Mouse (Mus musculus) E14TG2a.4 (cell line): ENCODE measurements at regions not wholly inside any gene's neighbourhood (a gene's known extent, or its start where the extent isn't known, plus 50 kb on each side); places are given as distances from the start of the nearest gene placed in this dataset.

ENCODE experiments used
- CTCF ChIP-seq: conservative IDR thresholded peaks from 2 replicates; pipeline ENCODE4 v1.5.1; 2014; ENCODE audit warnings: low read length
- NANOG ChIP-seq: IDR thresholded peaks from 2 replicates; pipeline ENCODE4 v1.6.1; 2014; ENCODE audit warnings: borderline replicate concordance, low read length, mixed read lengths
- POU5F1 ChIP-seq: IDR thresholded peaks from 2 replicates; pipeline ENCODE4 v1.6.1; 2014; ENCODE audit warnings: low read length, borderline replicate concordance

DNA sequence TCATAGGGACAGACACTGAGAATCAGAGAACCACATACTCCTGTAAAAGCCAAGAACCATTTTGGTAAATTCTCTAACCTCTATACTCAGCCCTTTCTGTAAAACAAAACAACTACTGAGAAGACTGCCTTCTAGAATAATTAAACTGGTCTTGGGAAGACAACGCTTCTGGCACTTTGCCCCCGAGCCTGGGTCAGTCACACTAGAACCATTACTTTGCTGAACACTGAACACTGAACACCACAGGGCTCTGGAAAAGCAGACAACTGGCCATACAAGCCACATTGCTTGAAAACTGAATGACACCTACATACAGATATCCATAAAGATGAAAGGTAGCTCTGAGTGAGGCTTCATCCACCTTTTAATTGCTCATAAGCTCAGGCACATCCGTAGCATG, 268.0 kb downstream of the Pax1 start:
- TF ChIP-seq CTCF (no peak), POU5F1 (no peak), NANOG (no peak)
